Mouse (Mus musculus) megakaryocyte, embryonic 14.5 days (primary cell): Measurements from ENCODE around the gene Map3k11.

Experiments
- FLI1 ChIP-seq: IDR thresholded peaks from 2 replicates; pipeline ENCODE4 v1.6.1; 2012; ENCODE audit warnings: low read length, inconsistent platforms, mixed read lengths
- GATA1 ChIP-seq: IDR thresholded peaks from 3 replicates; pipeline ENCODE4 v1.6.1; 2012; ENCODE audit warnings: mixed read lengths, low read length, inconsistent platforms, borderline replicate concordance

GRCm38 (mm10) chr19:5725029-5725707, 36.6 kb downstream of the Map3k11 start:
- TF ChIP-seq GATA1 (no peak), FLI1 (no peak)
